Mouse (Mus musculus) bone marrow, adult 2 months (tissue): ENCODE results near the gene Ern1.

Source experiments
- CTCF ChIP-seq: fragments of 200-500 bp; IDR thresholded peaks from 2 replicates; pipeline ENCODE4 v1.5.1; 2011; ENCODE audit warnings: low read length, control low read depth; ENCODE audit not compliant: control insufficient read depth, insufficient read depth
- POLR2A ChIP-seq: fragments of 200-500 bp; IDR thresholded peaks from 2 replicates; pipeline ENCODE4 v1.6.1; 2011; ENCODE audit warnings: low read depth, mild to moderate bottlenecking, control low read depth, low read length, borderline replicate concordance; ENCODE audit not compliant: control insufficient read depth

DNA sequence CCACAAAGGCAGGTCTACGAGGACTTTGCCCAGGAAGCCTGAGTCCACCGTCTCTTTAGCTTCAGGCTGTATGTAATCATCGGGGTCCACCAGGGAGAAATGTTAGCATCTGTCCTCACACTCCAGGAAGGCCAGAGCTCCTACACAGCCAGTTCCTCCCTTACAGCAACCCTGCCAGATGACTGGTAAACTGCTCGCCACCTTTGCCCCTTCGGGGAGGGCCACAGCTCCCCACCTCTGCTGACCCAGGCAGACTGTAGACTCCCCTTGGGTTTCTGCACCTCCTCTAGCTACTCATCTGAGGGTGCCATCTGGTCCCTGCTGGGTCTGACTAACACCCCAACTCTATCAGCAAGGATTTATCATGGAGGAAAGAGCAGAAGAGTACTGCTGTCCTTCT lies 42.1 kb upstream of the Ern1 start:
- TF ChIP-seq CTCF (no peak), POLR2A (no peak)
